Mouse (Mus musculus): ENCODE data around the gene Slc35d2. TPM values are rescaled to one million over a fixed set of nuclear protein-coding genes. Genes with fewer than 3 reads are reported as not detected.

Slc35d2 gene
- polyA plus RNA-seq, 1 experiment from 2014 or later: 1.8 TPM

- no peak overlapping the region for H3K9ac ChIP-seq (replicated peaks; ENCODE audit: low read length)
- H3K27ac ChIP-seq (replicated peaks; ENCODE audit: low read depth, low read length): no peak overlapping the region
- WGBS: 6% methylated on average over 1 of the region's 1 CpGs
- no peak overlapping the region for H3K4me2 ChIP-seq (ENCODE audit: low read length)
- H3K4me3 ChIP-seq (replicated peaks; ENCODE audit: low read depth, low read length): no peak overlapping the region
- H3K4me1 ChIP-seq (ENCODE audit: control insufficient read depth, insufficient read depth, low read length): peaks cover 4% of the 10 kb centered on the region; the same call in 1 of the 2 replicates
- H3K36me3 ChIP-seq (ENCODE audit: control insufficient read depth, insufficient read depth, low read length): no peaks in the 10 kb centered on the region
- DNase-seq (peak; percentile 25), ATAC-seq (ENCODE audit: low FRiP score, low TSS enrichment) (no peak)
- H3K9me3 ChIP-seq (ENCODE audit: control insufficient read depth, low read length): no peaks in the 10 kb centered on the region
- H3K27me3 ChIP-seq (ENCODE audit: control insufficient read depth, insufficient read depth, low read length): 0 out of 2 replicates have a peak, but pooled peaks cover 1% of the 10 kb centered on the region
Observed at GRCm38 (mm10) chr13:64155171-64155571, 26.0 kb upstream of the Slc35d2 start.

DNA sequence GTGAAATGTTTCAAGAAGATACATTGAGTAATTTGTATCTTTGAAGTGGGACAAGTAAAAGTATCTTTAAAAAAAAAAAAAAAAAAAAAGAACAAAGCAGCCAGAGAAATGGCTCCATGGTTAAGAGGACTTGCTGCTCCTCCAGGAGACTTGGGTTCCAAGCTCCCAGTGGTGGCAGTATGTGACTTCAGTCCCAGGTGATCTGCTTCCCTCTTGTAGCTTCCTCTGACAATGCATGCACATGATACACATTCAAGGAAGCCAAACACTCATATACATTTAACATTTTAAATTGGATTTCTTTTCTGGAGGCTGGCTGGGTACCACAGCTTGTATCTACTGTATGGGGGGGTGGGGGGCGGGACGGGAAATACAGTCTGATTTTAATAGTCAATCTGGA is 25.5 kb upstream of the Slc35d2 start:
- H3K4me3 ChIP-seq (replicated peaks; ENCODE audit: low read depth, low read length): no peak overlapping the region
- H3K4me1 ChIP-seq (ENCODE audit: control insufficient read depth, insufficient read depth, low read length): peaks cover 4% of the 10 kb centered on the region; the same call in 1 of the 2 replicates
- no peak overlapping the region for H3K27ac ChIP-seq (replicated peaks; ENCODE audit: low read depth, low read length)
- H3K4me2 ChIP-seq (ENCODE audit: low read length): no peak overlapping the region
- ATAC-seq (ENCODE audit: low FRiP score, low TSS enrichment): no peak
- no peaks in the 10 kb centered on the region for H3K36me3 ChIP-seq (ENCODE audit: control insufficient read depth, insufficient read depth, low read length)
- H3K27me3 ChIP-seq (ENCODE audit: control insufficient read depth, insufficient read depth, low read length): no peaks in the 10 kb centered on the region
- WGBS: 62% methylated on average over 2 of the region's 2 CpGs
- DNase-seq: no peak
- no peak overlapping the region for H3K9ac ChIP-seq (replicated peaks; ENCODE audit: low read length)
- H3K9me3 ChIP-seq (ENCODE audit: control insufficient read depth, low read length): no peaks in the 10 kb centered on the region

DNA sequence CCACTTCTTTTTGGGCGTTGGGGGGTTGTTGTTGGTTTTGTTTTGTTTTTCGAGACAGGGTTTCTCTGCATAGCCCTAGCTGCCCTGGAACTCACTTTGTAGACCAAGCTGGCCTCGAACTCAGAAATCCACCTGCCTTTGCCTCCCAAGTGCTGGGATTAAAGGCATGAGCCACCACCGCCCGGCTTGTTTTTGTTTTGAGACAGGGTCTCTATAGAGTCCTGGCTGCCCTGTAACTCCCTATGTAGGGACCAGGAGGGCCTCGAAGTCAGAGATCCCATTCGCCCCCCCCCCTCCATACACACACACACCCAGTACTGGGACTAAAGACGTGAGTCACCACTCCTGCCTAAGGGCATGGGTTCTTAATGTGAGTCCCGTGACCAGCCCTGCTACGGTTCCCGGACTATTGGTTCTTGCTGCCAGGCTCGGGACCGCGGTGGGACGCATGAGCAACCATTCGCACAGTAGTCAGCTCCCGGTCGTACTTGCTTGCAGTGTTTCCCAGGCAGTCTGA is 24.6 kb upstream of the Slc35d2 start:
- WGBS: 1% methylated on average over 18 of the region's 18 CpGs
- Histone ChIP-seq H3K4me3 (replicated peaks; ENCODE audit: low read depth, low read length) (peak overlapping the region; percentile 82), H3K36me3 (ENCODE audit: control insufficient read depth, insufficient read depth, low read length) (no peaks in the 10 kb centered on the region), H3K27me3 (ENCODE audit: control insufficient read depth, insufficient read depth, low read length) (no peaks in the 10 kb centered on the region), H3K9me3 (ENCODE audit: control insufficient read depth, low read length) (no peaks in the 10 kb centered on the region), H3K4me1 (ENCODE audit: control insufficient read depth, insufficient read depth, low read length) (peaks cover 4% of the 10 kb centered on the region; the same call in 1 of the 2 replicates), H3K4me2 (ENCODE audit: low read length) (peak overlapping the region; percentile 93), H3K27ac (replicated peaks; ENCODE audit: low read depth, low read length) (no peak overlapping the region), H3K9ac (replicated peaks; ENCODE audit: low read length) (no peak overlapping the region)
- DNase-seq (peak; percentile 63), ATAC-seq (ENCODE audit: low FRiP score, low TSS enrichment) (peak; percentile 9; the same call in 1 of the 2 replicates)

DNA sequence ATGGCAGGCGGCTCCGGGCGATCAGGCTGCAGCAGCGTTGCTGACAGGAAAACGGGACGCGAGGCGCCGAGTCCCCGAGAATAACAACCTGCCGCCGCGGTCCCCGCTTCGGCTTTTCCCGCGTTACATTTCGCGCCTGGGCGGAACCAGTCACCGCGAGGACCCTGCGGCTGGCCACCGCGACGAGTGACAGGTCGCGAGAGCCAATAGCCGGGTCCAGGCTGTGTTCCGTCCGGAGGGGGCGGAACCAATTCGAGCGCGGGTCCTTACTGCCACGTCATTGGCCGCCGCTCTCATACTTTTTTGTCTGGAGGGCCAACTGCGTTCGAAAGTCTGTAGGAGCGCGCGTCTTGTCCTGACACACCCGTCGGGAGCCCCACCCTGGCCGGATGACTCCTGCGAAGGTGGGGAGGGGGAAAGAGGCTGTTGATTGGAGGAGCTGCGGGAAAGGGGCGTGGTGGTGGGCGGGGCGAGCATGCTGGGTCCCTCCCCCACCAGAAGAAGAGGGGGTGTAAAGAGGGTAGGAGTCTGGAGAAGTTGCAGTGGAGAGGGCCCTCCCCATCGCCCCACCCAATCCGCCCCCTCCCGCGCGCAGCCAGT is 24.0 kb upstream of the Slc35d2 start, which contains the start of gene Zfp367:
Gene Zfp367 (minus strand): TSS at position 120 of the 600 bp plus-strand sequence.
- WGBS: under 1% methylated on average over 55 of the region's 56 CpGs

GRCm38 (mm10) chr13:64152671-64153082 is 23.5 kb upstream of the Slc35d2 start:
- DNase-seq (peak; percentile 62), ATAC-seq (ENCODE audit: low FRiP score, low TSS enrichment) (peak; percentile 64)
- Histone ChIP-seq H3K9me3 (ENCODE audit: control insufficient read depth, low read length) (no peaks in the 10 kb centered on the region), H3K27me3 (ENCODE audit: control insufficient read depth, insufficient read depth, low read length) (no peaks in the 10 kb centered on the region), H3K4me2 (ENCODE audit: low read length) (peak overlapping the region; percentile 93), H3K36me3 (ENCODE audit: control insufficient read depth, insufficient read depth, low read length) (no peaks in the 10 kb centered on the region), H3K4me1 (ENCODE audit: control insufficient read depth, insufficient read depth, low read length) (peaks cover 4% of the 10 kb centered on the region; the same call in 1 of the 2 replicates), H3K9ac (replicated peaks; ENCODE audit: low read length) (peak overlapping the region; percentile 55), H3K4me3 (replicated peaks; ENCODE audit: low read depth, low read length) (peak overlapping the region; percentile 82), H3K27ac (replicated peaks; ENCODE audit: low read depth, low read length) (peak overlapping the region; percentile 61)
- under 1% methylated on average over 61 of the region's 61 CpGs for WGBS

More for the DNA sequence above, 24.0 kb upstream of the Slc35d2 start, which contains the start of gene Zfp367:
- peak within 1 kb of the TSS; percentile 82 for H3K4me3 ChIP-seq (replicated peaks; ENCODE audit: low read depth, low read length)
- peaks cover 4% of the 10 kb centered on the region; the same call in 1 of the 2 replicates for H3K4me1 ChIP-seq (ENCODE audit: control insufficient read depth, insufficient read depth, low read length)
- peak; percentile 98 for ATAC-seq (ENCODE audit: low FRiP score, low TSS enrichment)
- peak; percentile 98 for DNase-seq
- H3K4me2 ChIP-seq (ENCODE audit: low read length): peak within 1 kb of the TSS; percentile 93
- H3K9ac ChIP-seq (replicated peaks; ENCODE audit: low read length): peak within 1 kb of the TSS; percentile 55
- H3K9me3 ChIP-seq (ENCODE audit: control insufficient read depth, low read length): no peaks in the 10 kb centered on the region
- H3K27me3 ChIP-seq (ENCODE audit: control insufficient read depth, insufficient read depth, low read length): no peaks in the 10 kb centered on the region
- H3K36me3 ChIP-seq (ENCODE audit: control insufficient read depth, insufficient read depth, low read length): no peaks in the 10 kb centered on the region
- peak within 1 kb of the TSS; percentile 61 for H3K27ac ChIP-seq (replicated peaks; ENCODE audit: low read depth, low read length)

GRCm38 (mm10) chr13:64152241-64152669 is 23.1 kb upstream of the Slc35d2 start:
- DNase-seq: peak; percentile 84
- H3K4me1 ChIP-seq (ENCODE audit: control insufficient read depth, insufficient read depth, low read length): peaks cover 4% of the 10 kb centered on the region; the same call in 1 of the 2 replicates
- peak overlapping the region; percentile 61 for H3K27ac ChIP-seq (replicated peaks; ENCODE audit: low read depth, low read length)
- H3K9ac ChIP-seq (replicated peaks; ENCODE audit: low read length): peak overlapping the region; percentile 55
- peak overlapping the region; percentile 93 for H3K4me2 ChIP-seq (ENCODE audit: low read length)
- H3K27me3 ChIP-seq (ENCODE audit: control insufficient read depth, insufficient read depth, low read length): no peaks in the 10 kb centered on the region
- H3K9me3 ChIP-seq (ENCODE audit: control insufficient read depth, low read length): no peaks in the 10 kb centered on the region
- peak; percentile 25 for ATAC-seq (ENCODE audit: low FRiP score, low TSS enrichment)
- H3K36me3 ChIP-seq (ENCODE audit: control insufficient read depth, insufficient read depth, low read length): no peaks in the 10 kb centered on the region
- peak overlapping the region; percentile 82 for H3K4me3 ChIP-seq (replicated peaks; ENCODE audit: low read depth, low read length)
- 0% methylated on average over 42 of the region's 42 CpGs for WGBS

- no peaks in the 10 kb centered on the region for H3K27me3 ChIP-seq (ENCODE audit: control insufficient read depth, insufficient read depth, low read length)
- H3K36me3 ChIP-seq (ENCODE audit: control insufficient read depth, insufficient read depth, low read length): no peaks in the 10 kb centered on the region
- no peaks in the 10 kb centered on the region for H3K9me3 ChIP-seq (ENCODE audit: control insufficient read depth, low read length)
- H3K4me3 ChIP-seq (replicated peaks; ENCODE audit: low read depth, low read length): no peak overlapping the region
- H3K4me2 ChIP-seq (ENCODE audit: low read length): no peak overlapping the region
- no peak overlapping the region for H3K27ac ChIP-seq (replicated peaks; ENCODE audit: low read depth, low read length)
- H3K9ac ChIP-seq (replicated peaks; ENCODE audit: low read length): no peak overlapping the region
- no peak for ATAC-seq (ENCODE audit: low FRiP score, low TSS enrichment)
- DNase-seq: no peak
- 71% methylated on average over 5 of the region's 5 CpGs for WGBS
- H3K4me1 ChIP-seq (ENCODE audit: control insufficient read depth, insufficient read depth, low read length): peaks cover 4% of the 10 kb centered on the region; the same call in 1 of the 2 replicates
Observed at GRCm38 (mm10) chr13:64150121-64150520, 21.0 kb upstream of the Slc35d2 start.

DNA sequence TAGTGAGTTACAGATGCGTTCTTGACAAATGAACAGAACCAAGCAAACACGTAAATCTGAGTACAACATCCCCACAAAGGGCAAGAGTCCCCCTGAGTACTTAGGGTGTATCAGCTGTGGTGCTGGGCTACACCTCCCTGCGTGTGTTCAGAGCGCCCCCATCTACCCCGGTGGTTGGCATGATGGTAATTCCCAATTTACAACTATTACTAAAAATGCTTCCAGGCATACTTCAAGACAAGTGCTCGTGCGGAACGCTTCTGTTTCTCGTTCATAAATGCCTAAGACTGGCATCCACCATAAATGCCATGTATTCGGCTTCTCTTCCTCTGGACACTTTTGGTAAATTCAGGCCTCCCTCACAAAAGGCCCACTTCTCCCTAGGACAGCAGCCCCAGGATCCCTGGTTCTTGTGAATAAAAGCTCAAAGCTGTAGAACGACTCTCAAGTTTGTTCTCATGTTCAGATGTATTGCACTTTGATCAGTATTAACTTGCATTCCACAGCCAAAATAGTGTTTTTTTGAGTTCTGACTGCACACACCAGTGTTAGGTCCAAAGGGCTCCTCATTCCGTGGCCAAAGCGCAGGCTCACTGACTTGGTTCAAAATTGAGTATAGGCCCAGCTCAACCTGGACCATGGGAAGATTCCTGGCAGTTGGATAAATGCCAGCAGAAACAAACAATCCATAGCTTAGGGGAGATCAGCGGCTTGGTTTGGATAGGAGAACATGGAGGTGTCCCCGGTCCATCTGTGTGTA is 628 bp upstream of the Slc35d2 start:
- ATAC-seq (ENCODE audit: low FRiP score, low TSS enrichment): no peak
- DNase-seq: peak; percentile 52
- H3K4me1 ChIP-seq (ENCODE audit: control insufficient read depth, insufficient read depth, low read length): peaks cover 4% of the 10 kb centered on the region
- no peaks in the 10 kb centered on the region for H3K9me3 ChIP-seq (ENCODE audit: control insufficient read depth, low read length)
- no peaks in the 10 kb centered on the region; the same call in 1 of the 2 replicates for H3K27me3 ChIP-seq (ENCODE audit: control insufficient read depth, insufficient read depth, low read length)
- H3K9ac ChIP-seq (replicated peaks; ENCODE audit: low read length): peak overlapping the region; percentile 53; the same call in 1 of the 2 replicates
- WGBS: 46% methylated on average over 15 of the region's 15 CpGs
- H3K4me3 ChIP-seq (replicated peaks; ENCODE audit: low read depth, low read length): peak overlapping the region; percentile 43
- H3K4me2 ChIP-seq (ENCODE audit: low read length): peak overlapping the region; percentile 85
- no peak overlapping the region for H3K27ac ChIP-seq (replicated peaks; ENCODE audit: low read depth, low read length)
- H3K36me3 ChIP-seq (ENCODE audit: control insufficient read depth, insufficient read depth, low read length): no peaks in the 10 kb centered on the region

All from midbrain, embryonic 14.5 days (tissue).